Mouse (Mus musculus) CD4-positive naive resting alpha-beta T cell, adult 57 days (primary cell): Measurements from ENCODE around the gene Cntln. TPM values are rescaled to one million over a fixed set of nuclear protein-coding genes. Genes with fewer than 3 reads are reported as not detected.

Experiments
- total RNA-seq: library from RNA; stranded (reverse); gene quantifications from one replicate; pipeline ENCODE4 v1.2.4, GENCODE M21; 2023

The Cntln gene
- 1.0 TPM for total RNA-seq

DNA sequence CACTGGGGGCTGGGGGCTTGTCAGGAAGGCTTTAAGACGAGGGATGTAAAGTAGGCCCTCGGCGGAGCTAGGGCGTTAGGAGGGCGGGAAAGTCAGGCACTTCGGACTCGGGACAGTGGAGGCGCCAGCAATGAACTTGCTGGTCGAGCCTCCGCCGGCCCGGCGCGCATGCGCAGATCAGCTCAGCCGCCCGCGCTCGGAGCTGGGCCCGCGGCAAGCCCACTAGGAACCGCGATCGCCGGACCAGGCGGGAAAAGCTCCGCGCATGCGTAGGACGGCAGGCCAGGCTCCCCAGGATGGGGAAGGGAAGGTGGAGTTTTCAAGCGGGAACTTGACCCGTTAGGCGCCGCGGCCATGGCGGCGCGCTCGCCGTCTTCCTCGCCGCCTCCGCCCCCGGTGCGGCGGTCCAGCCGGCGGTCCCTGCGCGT is at the start of gene Cntln:
Gene Cntln (plus strand): TSS at position 199 of the 428 bp plus-strand sequence.

Other genes with a start within 250 kb of the Cntln start
- 1.9 TPM for gene Bnc2, start 209.0 kb upstream of the Cntln start, total RNA-seq